Mouse (Mus musculus): Measurements from ENCODE around the gene Ddx31. TPM values are rescaled to one million over a fixed set of nuclear protein-coding genes. Genes with fewer than 3 reads are reported as not detected.
A peak's percentile ranks its signal among the peaks of the same experiment; 100 is the strongest.

The Ddx31 gene
- total and polyA plus RNA-seq, 2 experiments from 2014 or later, result 10.3 to 18.5 TPM

DNA sequence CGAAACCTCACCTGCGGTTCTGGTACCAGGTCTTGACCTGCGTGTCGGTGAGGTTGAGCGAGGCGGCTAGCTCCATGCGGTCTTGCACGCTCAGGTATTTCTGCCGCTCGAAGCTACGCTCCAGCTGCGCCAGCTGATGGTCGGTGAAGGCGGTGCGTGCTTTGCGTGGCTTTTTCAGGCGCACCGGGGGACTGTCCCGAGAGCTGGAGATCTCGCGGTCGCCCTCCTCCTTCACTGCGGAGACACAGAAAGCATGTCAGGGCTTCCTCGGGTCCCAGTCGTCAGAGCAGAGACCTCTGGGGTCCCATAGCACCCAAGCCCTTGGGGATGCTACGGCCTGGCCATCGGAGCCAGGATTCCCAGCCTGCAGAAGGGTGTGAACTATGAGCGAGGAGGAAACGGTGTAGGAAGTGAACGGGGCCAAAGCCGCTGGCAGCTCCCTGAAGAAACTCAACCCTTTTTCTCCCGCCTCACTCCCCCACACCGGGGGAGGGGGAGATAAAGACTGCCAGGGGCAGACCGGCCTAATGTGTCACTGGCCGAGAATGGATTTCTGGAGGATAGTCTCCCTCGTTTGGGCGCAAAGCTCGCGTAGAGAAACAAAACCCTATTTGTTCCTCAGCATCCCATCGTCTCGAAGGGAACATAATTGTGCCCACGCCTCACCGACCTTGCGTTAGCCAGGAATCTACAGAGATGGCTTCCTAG, 71.3 kb downstream of the Ddx31 start:
- TF ChIP-seq CTCF (IDR thresholded peaks at IDR 0.05), result 0 out of 2 replicates have a peak, but pooled peaks have one; percentile 15
- Histone ChIP-seq H3K27ac (ENCODE audit: low read depth, low read length) (peak overlapping the region; percentile 68), H3K9ac (replicated peaks; ENCODE audit: low read length, poor library complexity, severe bottlenecking) (peak overlapping the region; percentile 50), H3K4me1 (ENCODE audit: insufficient read depth, low read length) (no peaks in the 10 kb centered on the region; the same call in 1 of the 2 replicates), H3K9me3 (ENCODE audit: low read length) (no peaks in the 10 kb centered on the region), H3K4me3 (ENCODE audit: low read depth, low read length) (peak overlapping the region; percentile 41), H3K27me3 (ENCODE audit: insufficient read depth, low read length) (peaks cover 51% of the 10 kb centered on the region), H3K36me3 (ENCODE audit: insufficient read depth, low read length) (no peaks in the 10 kb centered on the region; the same call in 1 of the 2 replicates), H3K4me2 (ENCODE audit: low read depth, low read length, poor library complexity, severe bottlenecking) (peak overlapping the region; percentile 40)
- WGBS, result 2% methylated on average over 44 of the region's 44 CpGs
- no peak for DNase-seq (ENCODE audit: low spot score)
- no peak for ATAC-seq (ENCODE audit: low FRiP score)

DNA sequence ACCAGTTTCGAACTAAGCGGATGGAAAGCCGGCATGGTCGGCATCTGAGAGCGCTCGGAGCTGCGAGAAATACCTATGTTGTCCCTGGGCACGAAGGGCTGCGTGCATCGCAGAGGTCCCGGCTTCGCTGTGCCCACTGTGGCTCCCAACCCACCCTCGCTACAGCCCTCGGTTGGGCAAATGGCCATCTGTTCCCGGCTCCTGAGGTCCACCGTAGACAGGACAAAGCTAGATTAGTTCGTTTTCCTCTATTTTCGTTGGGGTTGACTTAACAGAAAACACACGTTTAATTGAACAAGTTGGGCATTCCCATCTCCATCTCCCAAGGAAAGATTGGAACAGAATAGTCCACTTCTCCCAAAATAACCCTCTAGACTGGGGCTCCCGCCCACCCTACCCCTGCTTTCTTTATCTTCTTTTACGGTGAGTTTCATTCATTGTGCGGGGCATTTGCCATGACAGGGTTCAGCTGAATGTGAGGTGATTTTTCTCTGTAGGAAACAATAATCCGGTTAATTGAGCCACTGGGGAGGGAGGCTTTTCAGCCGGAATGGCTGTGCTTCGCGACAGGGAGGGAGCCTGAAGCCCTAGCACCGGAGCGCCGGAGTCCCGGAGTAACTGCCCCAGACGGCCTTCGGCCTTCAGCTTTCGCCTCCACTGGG, 72.0 kb downstream of the Ddx31 start:
- H3K27me3 ChIP-seq (ENCODE audit: insufficient read depth, low read length), result peaks cover 54% of the 10 kb centered on the region
- DNase-seq (ENCODE audit: low spot score), result no peak

DNA sequence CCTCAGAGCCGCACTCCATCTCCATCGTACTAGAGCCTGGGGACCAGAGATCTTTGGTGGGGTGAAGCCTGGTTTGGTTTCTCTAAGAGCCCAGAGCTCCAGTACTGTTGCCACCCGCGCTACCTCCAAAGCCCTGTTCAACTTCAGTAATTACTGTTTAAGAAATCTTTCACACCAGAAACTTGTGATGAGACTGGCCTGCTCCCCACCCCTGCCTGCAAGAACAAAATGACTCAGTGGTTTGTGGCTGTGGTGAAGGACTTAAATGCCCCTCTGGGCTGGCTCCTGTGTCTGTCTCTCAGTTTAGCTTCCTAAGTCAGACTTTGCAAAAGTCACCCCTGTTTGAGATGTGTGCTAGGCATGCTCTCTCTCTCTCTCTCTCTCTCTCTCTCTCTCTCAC, 72.8 kb downstream of the Ddx31 start:
- H3K4me3 ChIP-seq (ENCODE audit: low read depth, low read length), result peak overlapping the region; percentile 41
- peaks cover 49% of the 10 kb centered on the region for H3K27me3 ChIP-seq (ENCODE audit: insufficient read depth, low read length)
- ATAC-seq (ENCODE audit: low FRiP score) (no peak), DNase-seq (ENCODE audit: low spot score) (no peak)
- H3K4me1 ChIP-seq (ENCODE audit: insufficient read depth, low read length), result no peaks in the 10 kb centered on the region; the same call in 1 of the 2 replicates
- H3K36me3 ChIP-seq (ENCODE audit: insufficient read depth, low read length), result no peaks in the 10 kb centered on the region; the same call in 1 of the 2 replicates
- no peak for TF ChIP-seq CTCF (IDR thresholded peaks at IDR 0.05)
- H3K27ac ChIP-seq (ENCODE audit: low read depth, low read length), result peak overlapping the region; percentile 68; the same call in 1 of the 2 replicates
- WGBS, result 5% methylated on average over 4 of the region's 4 CpGs
- H3K4me2 ChIP-seq (ENCODE audit: low read depth, low read length, poor library complexity, severe bottlenecking), result peak overlapping the region; percentile 40
- H3K9me3 ChIP-seq (ENCODE audit: low read length), result no peaks in the 10 kb centered on the region
- peak overlapping the region; percentile 50 for H3K9ac ChIP-seq (replicated peaks; ENCODE audit: low read length, poor library complexity, severe bottlenecking)

More for the DNA sequence above, 72.0 kb downstream of the Ddx31 start:
- H3K9ac ChIP-seq (replicated peaks; ENCODE audit: low read length, poor library complexity, severe bottlenecking), result peak overlapping the region; percentile 50
- peak overlapping the region; percentile 40 for H3K4me2 ChIP-seq (ENCODE audit: low read depth, low read length, poor library complexity, severe bottlenecking)
- no peaks in the 10 kb centered on the region; the same call in 1 of the 2 replicates for H3K4me1 ChIP-seq (ENCODE audit: insufficient read depth, low read length)
- no peak for TF ChIP-seq CTCF (IDR thresholded peaks at IDR 0.05)
- ATAC-seq (ENCODE audit: low FRiP score), result no peak
- peak overlapping the region; percentile 41 for H3K4me3 ChIP-seq (ENCODE audit: low read depth, low read length)
- peak overlapping the region; percentile 68 for H3K27ac ChIP-seq (ENCODE audit: low read depth, low read length)
- H3K9me3 ChIP-seq (ENCODE audit: low read length), result no peaks in the 10 kb centered on the region
- no peaks in the 10 kb centered on the region; the same call in 1 of the 2 replicates for H3K36me3 ChIP-seq (ENCODE audit: insufficient read depth, low read length)
- 5% methylated on average over 33 of the region's 33 CpGs for WGBS

GRCm38 (mm10) chr2:28914121-28914520, 73.9 kb downstream of the Ddx31 start:
- TF ChIP-seq CTCF (IDR thresholded peaks at IDR 0.05), result no peak
- Histone ChIP-seq H3K9ac (replicated peaks; ENCODE audit: low read length, poor library complexity, severe bottlenecking) (peak overlapping the region; percentile 59), H3K27me3 (ENCODE audit: insufficient read depth, low read length) (peaks cover 50% of the 10 kb centered on the region), H3K4me2 (ENCODE audit: low read depth, low read length, poor library complexity, severe bottlenecking) (peak overlapping the region; percentile 36), H3K4me3 (ENCODE audit: low read depth, low read length) (peak overlapping the region; percentile 41), H3K36me3 (ENCODE audit: insufficient read depth, low read length) (no peaks in the 10 kb centered on the region; the same call in 1 of the 2 replicates), H3K4me1 (ENCODE audit: insufficient read depth, low read length) (no peaks in the 10 kb centered on the region; the same call in 1 of the 2 replicates), H3K27ac (ENCODE audit: low read depth, low read length) (peak overlapping the region; percentile 68), H3K9me3 (ENCODE audit: low read length) (no peaks in the 10 kb centered on the region)
- DNase-seq (ENCODE audit: low spot score) (no peak), ATAC-seq (ENCODE audit: low FRiP score) (no peak)
- WGBS, result 6% methylated on average over 2 of the region's 2 CpGs

- 5% methylated on average over 22 of the region's 22 CpGs for WGBS
- Histone ChIP-seq H3K4me1 (ENCODE audit: insufficient read depth, low read length) (no peaks in the 10 kb centered on the region), H3K27ac (ENCODE audit: low read depth, low read length) (peak overlapping the region; percentile 68), H3K27me3 (ENCODE audit: insufficient read depth, low read length) (peaks cover 49% of the 10 kb centered on the region), H3K9ac (replicated peaks; ENCODE audit: low read length, poor library complexity, severe bottlenecking) (peak overlapping the region; percentile 59), H3K9me3 (ENCODE audit: low read length) (no peaks in the 10 kb centered on the region), H3K36me3 (ENCODE audit: insufficient read depth, low read length) (no peaks in the 10 kb centered on the region), H3K4me3 (ENCODE audit: low read depth, low read length) (peak overlapping the region; percentile 41), H3K4me2 (ENCODE audit: low read depth, low read length, poor library complexity, severe bottlenecking) (peak overlapping the region; percentile 36)
- ATAC-seq (ENCODE audit: low FRiP score) (no peak), DNase-seq (ENCODE audit: low spot score) (no peak)
- no peak for TF ChIP-seq CTCF (IDR thresholded peaks at IDR 0.05)
Observed at GRCm38 (mm10) chr2:28915104-28915738, 75.0 kb downstream of the Ddx31 start.
